Mouse (Mus musculus) limb, embryonic 14.5 days (tissue): Measurements from ENCODE around the gene Fam110a. TPM values are rescaled to one million over a fixed set of nuclear protein-coding genes. Genes with fewer than 3 reads are reported as not detected.

ENCODE experiments used
- ATAC-seq: fragments of 200-750 bp; cut with Nextera tagmentation; 2 replicates; pipeline ENCODE4 v1.8.0; 2017; ENCODE audit warnings: low read depth, moderate number of reproducible peaks, moderate TSS enrichment; ENCODE audit not compliant: low FRiP score
- DNase-seq: peaks from one replicate; pipeline ENCODE4 v3.0.0-alpha.2; 2015; ENCODE audit warnings: low spot score
- H3K27ac ChIP-seq: fragments of 300-500 bp; sonication (generic); replicated peaks from 2 replicates; pipeline ENCODE4 v1.5.1; 2014; ENCODE audit warnings: low read depth, mild to moderate bottlenecking, low read length, moderate library complexity, mixed read lengths
- H3K27me3 ChIP-seq: fragments of 300-500 bp; sonication (generic); 2 replicates; pipeline ENCODE4 v1.6.1; 2014; ENCODE audit warnings: low read length, mixed read lengths; ENCODE audit not compliant: control insufficient read depth, insufficient read depth
- H3K36me3 ChIP-seq: fragments of 300-500 bp; sonication (generic); 2 replicates; pipeline ENCODE4 v1.6.1; 2014; ENCODE audit warnings: mild to moderate bottlenecking, low read length, moderate library complexity, mixed read lengths; ENCODE audit not compliant: control insufficient read depth, insufficient read depth
- H3K4me1 ChIP-seq: fragments of 300-500 bp; sonication (generic); 2 replicates; pipeline ENCODE4 v1.6.1; 2014; ENCODE audit warnings: antibody characterized with exemption, low read length, mixed read lengths; ENCODE audit not compliant: control insufficient read depth, insufficient read depth
- H3K4me2 ChIP-seq: fragments of 300-500 bp; sonication (generic); replicated peaks from 2 replicates; pipeline ENCODE4 v1.6.1; 2014; ENCODE audit warnings: low read depth, mild to moderate bottlenecking, low read length, moderate library complexity; ENCODE audit not compliant: severe bottlenecking
- H3K4me3 ChIP-seq: fragments of 300-500 bp; sonication (generic); replicated peaks from 2 replicates; pipeline ENCODE4 v1.5.1; 2014; ENCODE audit warnings: low read length
- H3K9ac ChIP-seq: fragments of 300-500 bp; sonication (generic); 2 replicates; pipeline ENCODE4 v1.6.1; 2014; ENCODE audit warnings: mild to moderate bottlenecking, low read depth, low read length, moderate library complexity; ENCODE audit not compliant: severe bottlenecking
- H3K9me3 ChIP-seq: fragments of 300-500 bp; sonication (generic); 2 replicates; pipeline ENCODE4 v1.6.1; 2016; ENCODE audit warnings: low read length; ENCODE audit not compliant: control insufficient read depth
- POLR2A ChIP-seq: fragments of 200-500 bp; IDR thresholded peaks from 2 replicates; pipeline ENCODE4 v1.8.0; 2012; ENCODE audit warnings: inconsistent platforms, mild to moderate bottlenecking, moderate library complexity, borderline replicate concordance; ENCODE audit not compliant: insufficient read depth, insufficient read length; ENCODE audit errors: extremely low read depth
- WGBS: fragments of 180-500 bp; shearing (Covaris S2); extraction: QIAGEN DNeasy Blood & Tissue Kit; methylation state at CpG from one replicate; pipeline ENCODE4 v1.1.7; 2014; 5-methylcytosine and 5-hydroxymethylcytosine counted together
- polyA plus RNA-seq, 2 experiments: library from polyadenylated mRNA; depleted of rRNA in 1 of 2; stranded (reverse) in 1 of 2; unstranded in 1 of 2; fragments of >200 nt; fragmentation: Nextera tagmentation in 1 of 2; extraction: Ambion mirVana in 1 of 2; gene quantifications; 2 replicates each; pipeline versions ENCODE4 v1.2.1 to v1.2.3; 2012 to 2014

The Fam110a gene
- polyA plus RNA-seq, 2 experiments = 14.6 to 23.5 TPM

GRCm38 (mm10) chr2:151930389-151931074 lies 49.5 kb downstream of the Fam110a start:
- Histone ChIP-seq H3K4me3 (no peak overlapping the region), H3K4me1 (no peaks in the 10 kb centered on the region), H3K27ac (no peak overlapping the region), H3K9me3 (no peaks in the 10 kb centered on the region), H3K36me3 (no peaks in the 10 kb centered on the region), H3K9ac (no peak overlapping the region), H3K27me3 (no peaks in the 10 kb centered on the region), H3K4me2 (no peak overlapping the region)
- 29% methylated on average over 7 of the region's 7 CpGs for WGBS
- TF ChIP-seq POLR2A = no peak
- ATAC-seq = no peak
- peak; percentile 61 for DNase-seq

DNA sequence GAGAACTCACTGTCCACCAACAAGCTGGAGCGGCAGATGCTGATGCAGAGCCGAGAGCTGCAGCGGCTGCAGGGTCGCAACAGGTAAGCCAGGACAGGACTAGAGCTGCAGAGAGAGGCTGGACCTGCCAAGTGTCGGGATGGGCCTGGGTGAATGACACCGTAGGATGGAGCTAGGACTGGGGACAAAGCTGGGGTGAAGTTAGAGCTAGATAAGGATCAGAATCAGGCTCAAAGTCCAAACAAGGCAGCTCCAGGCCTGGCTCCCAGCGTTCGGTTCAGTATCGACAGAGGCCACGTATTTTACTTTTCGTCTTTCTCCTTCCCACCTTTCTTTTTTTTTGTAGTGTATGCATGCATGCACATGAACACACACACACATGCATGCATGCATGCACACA lies 52.9 kb downstream of the Fam110a start:
- Histone ChIP-seq H3K4me1 (no peaks in the 10 kb centered on the region), H3K9ac (no peak overlapping the region), H3K27ac (no peak overlapping the region), H3K4me3 (no peak overlapping the region), H3K9me3 (no peaks in the 10 kb centered on the region), H3K4me2 (no peak overlapping the region), H3K27me3 (no peaks in the 10 kb centered on the region), H3K36me3 (no peaks in the 10 kb centered on the region)
- TF ChIP-seq POLR2A = no peak
- ATAC-seq (no peak), DNase-seq (no peak)
- 87% methylated on average over 11 of the region's 11 CpGs for WGBS

DNA sequence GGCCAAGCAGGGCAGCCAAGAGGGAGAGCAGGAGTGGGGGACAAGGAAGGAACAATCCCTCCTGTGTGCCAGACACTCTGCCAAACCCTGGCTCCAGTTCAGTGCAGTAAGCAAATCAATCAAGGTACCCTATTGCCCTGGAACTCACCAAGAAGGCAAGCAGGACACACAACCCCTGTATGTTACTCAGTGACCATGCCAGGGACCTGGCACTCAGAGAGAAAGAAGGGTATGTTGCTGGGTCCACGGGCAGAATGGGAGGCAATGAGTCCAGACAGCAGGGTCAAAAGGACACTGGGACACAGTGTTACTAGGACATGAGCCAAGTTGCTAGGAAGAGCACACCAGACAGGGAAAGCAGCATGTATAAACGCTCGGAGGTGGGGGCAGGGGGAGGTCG lies 54.3 kb downstream of the Fam110a start:
- Histone ChIP-seq H3K27ac (no peak overlapping the region), H3K4me3 (no peak overlapping the region), H3K27me3 (no peaks in the 10 kb centered on the region), H3K9ac (no peak overlapping the region), H3K9me3 (no peaks in the 10 kb centered on the region), H3K4me2 (no peak overlapping the region), H3K36me3 (no peaks in the 10 kb centered on the region), H3K4me1 (peaks cover 6% of the 10 kb centered on the region; the same call in 1 of the 2 replicates)
- DNase-seq (no peak), ATAC-seq (no peak)
- TF ChIP-seq POLR2A = no peak
- 64% methylated on average over 4 of the region's 4 CpGs for WGBS

GRCm38 (mm10) chr2:151924276-151924675 lies 55.7 kb downstream of the Fam110a start:
- Histone ChIP-seq H3K4me3 (no peak overlapping the region), H3K9ac (no peak overlapping the region), H3K9me3 (no peaks in the 10 kb centered on the region), H3K4me2 (no peak overlapping the region), H3K4me1 (peaks cover 6% of the 10 kb centered on the region; the same call in 1 of the 2 replicates), H3K36me3 (no peaks in the 10 kb centered on the region), H3K27me3 (no peaks in the 10 kb centered on the region), H3K27ac (no peak overlapping the region)
- WGBS = 87% methylated on average over 7 of the region's 7 CpGs
- DNase-seq (no peak), ATAC-seq (no peak)
- TF ChIP-seq POLR2A = no peak

GRCm38 (mm10) chr2:151921596-151921995 lies 58.4 kb downstream of the Fam110a start:
- TF ChIP-seq POLR2A = no peak
- peak; percentile 55 for DNase-seq
- Histone ChIP-seq H3K4me2 (no peak overlapping the region), H3K9ac (no peak overlapping the region), H3K27ac (no peak overlapping the region), H3K9me3 (no peaks in the 10 kb centered on the region), H3K4me3 (no peak overlapping the region), H3K4me1 (peaks cover 8% of the 10 kb centered on the region), H3K36me3 (no peaks in the 10 kb centered on the region), H3K27me3 (no peaks in the 10 kb centered on the region)
- WGBS = 8% methylated on average over 4 of the region's 4 CpGs
- ATAC-seq = peak; percentile 71; the same call in 1 of the 2 replicates
